Mouse (Mus musculus) testis, postnatal 14 days (tissue): ENCODE data around the gene C2cd5.

ENCODE experiments used
- DNase-seq: peaks from one replicate; pipeline ENCODE4 v3.0.0; 2021; ENCODE audit warnings: low spot score

Gene C2cd5

GRCm38 (mm10) chr6:143073476-143073875, 26.5 kb downstream of the C2cd5 start:
- DNase-seq: no peak

GRCm38 (mm10) chr6:143072412-143073014, 27.4 kb downstream of the C2cd5 start:
- no peak for DNase-seq

GRCm38 (mm10) chr6:143070736-143071135, 29.2 kb downstream of the C2cd5 start:
- DNase-seq: no peak

GRCm38 (mm10) chr6:143070019-143070418, 29.9 kb downstream of the C2cd5 start:
- no peak for DNase-seq

GRCm38 (mm10) chr6:143069606-143070005, 30.3 kb downstream of the C2cd5 start:
- no peak for DNase-seq

- DNase-seq: no peak
Observed at GRCm38 (mm10) chr6:143068181-143068915, 31.6 kb downstream of the C2cd5 start.

- no peak for DNase-seq
Observed at GRCm38 (mm10) chr6:143067654-143068053, 32.3 kb downstream of the C2cd5 start.

- DNase-seq: no peak
Observed at GRCm38 (mm10) chr6:143066859-143067258, 33.1 kb downstream of the C2cd5 start.

GRCm38 (mm10) chr6:143064047-143064446, 35.9 kb downstream of the C2cd5 start:
- DNase-seq: no peak

GRCm38 (mm10) chr6:143057601-143058000, 42.3 kb downstream of the C2cd5 start:
- no peak for DNase-seq

GRCm38 (mm10) chr6:143051566-143051965, 48.4 kb downstream of the C2cd5 start:
- no peak for DNase-seq

- DNase-seq: no peak
Observed at GRCm38 (mm10) chr6:143049791-143050555, 50.0 kb downstream of the C2cd5 start.

GRCm38 (mm10) chr6:143049117-143049516, 50.8 kb downstream of the C2cd5 start:
- no peak for DNase-seq

- no peak for DNase-seq
Observed at GRCm38 (mm10) chr6:143047538-143048258, 52.2 kb downstream of the C2cd5 start.

- no peak for DNase-seq
Observed at GRCm38 (mm10) chr6:143041578-143041977, 58.4 kb downstream of the C2cd5 start.

GRCm38 (mm10) chr6:143035261-143035660, 64.7 kb downstream of the C2cd5 start:
- DNase-seq: no peak

- DNase-seq: no peak
Observed at GRCm38 (mm10) chr6:143034503-143034902, 65.4 kb downstream of the C2cd5 start.

GRCm38 (mm10) chr6:143030521-143030920, 69.4 kb downstream of the C2cd5 start:
- no peak for DNase-seq

GRCm38 (mm10) chr6:143027896-143028295, 72.0 kb downstream of the C2cd5 start:
- no peak for DNase-seq

- no peak for DNase-seq
Observed at GRCm38 (mm10) chr6:143027402-143027801, 72.5 kb downstream of the C2cd5 start.

- no peak for DNase-seq
Observed at GRCm38 (mm10) chr6:143023691-143024090, 76.2 kb downstream of the C2cd5 start.

- no peak for DNase-seq
Observed at GRCm38 (mm10) chr6:143021756-143022155, 78.2 kb downstream of the C2cd5 start.
